Mouse (Mus musculus): ENCODE results near the gene Smad3. TPM values are rescaled to one million over a fixed set of nuclear protein-coding genes. Genes with fewer than 3 reads are reported as not detected.

The Smad3 gene
- polyA plus RNA-seq, 1 experiment from 2014 or later = 5.0 TPM

GRCm38 (mm10) chr9:63641983-63642646 lies 115.7 kb downstream of the Smad3 start:
- Histone ChIP-seq H3K27ac (ENCODE audit: low read depth, low read length) (no peak overlapping the region), H3K9me3 (ENCODE audit: control insufficient read depth) (no peaks in the 10 kb centered on the region), H3K36me3 (ENCODE audit: control insufficient read depth, insufficient read depth) (peaks cover 55% of the 10 kb centered on the region), H3K9ac (ENCODE audit: low read depth, low read length) (no peak overlapping the region), H3K27me3 (replicated peaks; ENCODE audit: control insufficient read depth, insufficient read depth, low read length) (no peaks in the 10 kb centered on the region), H3K4me2 (replicated peaks; ENCODE audit: low read depth) (no peak overlapping the region), H3K4me3 (ENCODE audit: low read depth, low read length) (no peak overlapping the region), H3K4me1 (replicated peaks; ENCODE audit: control insufficient read depth, insufficient read depth, low read length) (no peaks in the 10 kb centered on the region)
- no peak for ATAC-seq
- 94% methylated on average over 4 of the region's 4 CpGs for WGBS
- no peak for TF ChIP-seq CTCF (IDR thresholded peaks at IDR 0.05; ENCODE audit: low read depth)

DNA sequence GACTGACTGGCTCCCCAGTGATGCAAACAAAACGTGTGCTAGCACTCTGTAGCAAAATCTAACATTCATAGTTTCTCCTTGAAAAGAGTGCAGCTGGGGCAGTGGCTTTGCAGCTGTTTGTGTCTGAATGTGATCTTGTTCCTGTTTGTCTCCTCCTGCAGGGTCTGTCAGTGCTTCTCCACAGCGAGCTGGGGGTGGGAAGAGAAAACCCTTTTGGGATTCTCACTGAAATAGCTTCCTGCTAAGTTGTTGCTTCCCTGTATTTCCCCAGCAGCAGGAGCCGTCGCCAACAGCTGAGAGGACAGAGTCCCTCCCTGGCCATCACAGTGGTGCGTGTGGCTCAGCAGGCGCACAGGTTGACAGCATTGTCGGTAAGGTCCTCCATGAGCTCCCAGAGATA lies 121.7 kb downstream of the Smad3 start:
- no peaks in the 10 kb centered on the region for H3K27me3 ChIP-seq (replicated peaks; ENCODE audit: control insufficient read depth, insufficient read depth, low read length)
- no peak overlapping the region for H3K9ac ChIP-seq (ENCODE audit: low read depth, low read length)
- WGBS = 77% methylated on average over 7 of the region's 7 CpGs
- no peak overlapping the region for H3K4me3 ChIP-seq (ENCODE audit: low read depth, low read length)
- no peak for TF ChIP-seq CTCF (IDR thresholded peaks at IDR 0.05; ENCODE audit: low read depth)
- no peaks in the 10 kb centered on the region for H3K9me3 ChIP-seq (ENCODE audit: control insufficient read depth)
- H3K27ac ChIP-seq (ENCODE audit: low read depth, low read length) = no peak overlapping the region
- no peak overlapping the region for H3K4me2 ChIP-seq (replicated peaks; ENCODE audit: low read depth)
- H3K36me3 ChIP-seq (ENCODE audit: control insufficient read depth, insufficient read depth) = peaks cover 53% of the 10 kb centered on the region
- no peaks in the 10 kb centered on the region for H3K4me1 ChIP-seq (replicated peaks; ENCODE audit: control insufficient read depth, insufficient read depth, low read length)
- no peak for ATAC-seq

DNA sequence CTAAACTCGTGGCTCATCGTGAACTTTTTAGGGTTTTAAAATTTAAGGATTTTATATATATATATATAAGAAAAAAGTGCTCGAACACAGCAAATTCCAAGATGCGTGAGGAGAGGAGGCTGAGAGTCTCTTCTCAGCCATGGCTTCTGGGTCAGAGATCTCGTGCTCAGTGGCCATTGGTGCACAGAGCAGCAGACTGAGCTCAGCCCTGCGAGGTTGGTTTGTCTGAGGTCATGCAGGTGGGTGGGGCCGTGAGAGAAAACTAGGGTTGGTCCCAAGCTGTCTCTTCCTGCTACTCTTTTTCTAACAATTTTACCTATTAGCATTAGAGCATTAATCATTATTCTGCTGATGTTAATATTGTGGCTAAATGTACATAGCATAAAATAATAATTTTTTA lies 124.5 kb downstream of the Smad3 start:
- Histone ChIP-seq H3K27ac (ENCODE audit: low read depth, low read length) (no peak overlapping the region), H3K9me3 (ENCODE audit: control insufficient read depth) (no peaks in the 10 kb centered on the region), H3K27me3 (replicated peaks; ENCODE audit: control insufficient read depth, insufficient read depth, low read length) (no peaks in the 10 kb centered on the region), H3K36me3 (ENCODE audit: control insufficient read depth, insufficient read depth) (peaks cover 52% of the 10 kb centered on the region), H3K9ac (ENCODE audit: low read depth, low read length) (no peak overlapping the region), H3K4me1 (replicated peaks; ENCODE audit: control insufficient read depth, insufficient read depth, low read length) (no peaks in the 10 kb centered on the region), H3K4me2 (replicated peaks; ENCODE audit: low read depth) (no peak overlapping the region), H3K4me3 (ENCODE audit: low read depth, low read length) (no peak overlapping the region)
- no peak for TF ChIP-seq CTCF (IDR thresholded peaks at IDR 0.05; ENCODE audit: low read depth)
- ATAC-seq = no peak
- WGBS = 50% methylated on average over 7 of the region's 7 CpGs

DNA sequence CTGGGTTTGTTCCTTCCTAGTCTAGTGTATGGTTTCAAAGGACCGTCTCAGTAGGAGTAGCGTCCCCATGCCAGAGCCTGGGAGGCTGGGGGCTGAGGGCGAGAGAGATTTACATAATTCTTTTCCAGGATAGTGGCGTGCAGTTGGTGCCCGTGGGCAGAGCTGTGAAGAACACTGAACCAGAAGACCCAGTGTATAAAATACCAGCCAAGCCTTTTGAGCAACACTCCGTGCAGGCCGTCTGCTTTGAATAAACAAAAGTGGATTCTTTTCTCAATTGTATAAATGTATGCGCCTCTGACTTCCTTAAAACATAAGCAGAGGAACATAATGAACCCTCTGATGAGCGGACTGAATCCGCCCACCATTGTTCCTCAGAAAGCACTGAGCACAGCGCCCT lies 124.9 kb downstream of the Smad3 start:
- no peak for ATAC-seq
- H3K4me3 ChIP-seq (ENCODE audit: low read depth, low read length) = no peak overlapping the region
- no peaks in the 10 kb centered on the region for H3K9me3 ChIP-seq (ENCODE audit: control insufficient read depth)
- H3K9ac ChIP-seq (ENCODE audit: low read depth, low read length) = no peak overlapping the region
- WGBS = 56% methylated on average over 11 of the region's 11 CpGs
- H3K4me1 ChIP-seq (replicated peaks; ENCODE audit: control insufficient read depth, insufficient read depth, low read length) = no peaks in the 10 kb centered on the region
- H3K27me3 ChIP-seq (replicated peaks; ENCODE audit: control insufficient read depth, insufficient read depth, low read length) = no peaks in the 10 kb centered on the region
- no peak overlapping the region for H3K27ac ChIP-seq (ENCODE audit: low read depth, low read length)
- no peak overlapping the region for H3K4me2 ChIP-seq (replicated peaks; ENCODE audit: low read depth)
- H3K36me3 ChIP-seq (ENCODE audit: control insufficient read depth, insufficient read depth) = peaks cover 51% of the 10 kb centered on the region
- TF ChIP-seq CTCF (IDR thresholded peaks at IDR 0.05; ENCODE audit: low read depth) = peak; percentile 15; the same call in 1 of the 2 replicates

DNA sequence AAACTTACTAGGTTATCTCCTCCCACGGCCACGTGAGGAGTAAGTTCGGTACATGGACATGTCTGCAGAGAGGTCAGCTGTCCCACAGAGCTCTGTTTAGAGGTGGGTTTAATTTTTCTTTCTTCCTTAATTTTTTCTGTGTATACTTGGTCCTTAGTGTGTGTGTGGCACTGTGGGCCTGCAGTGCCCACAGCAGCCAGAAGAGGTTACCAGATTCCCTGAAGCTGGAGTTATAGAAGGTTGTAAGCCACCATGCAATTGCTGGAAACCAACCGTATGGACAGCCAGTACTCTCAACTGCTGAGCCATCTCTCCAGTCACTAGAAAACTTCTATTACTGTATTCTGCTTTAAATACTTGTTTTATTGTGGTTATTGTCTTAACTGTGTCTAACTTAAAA lies 125.7 kb downstream of the Smad3 start:
- WGBS = 92% methylated on average over 4 of the region's 4 CpGs
- Histone ChIP-seq H3K4me1 (replicated peaks; ENCODE audit: control insufficient read depth, insufficient read depth, low read length) (no peaks in the 10 kb centered on the region), H3K4me2 (replicated peaks; ENCODE audit: low read depth) (no peak overlapping the region), H3K9me3 (ENCODE audit: control insufficient read depth) (no peaks in the 10 kb centered on the region), H3K9ac (ENCODE audit: low read depth, low read length) (no peak overlapping the region), H3K36me3 (ENCODE audit: control insufficient read depth, insufficient read depth) (peaks cover 44% of the 10 kb centered on the region), H3K4me3 (ENCODE audit: low read depth, low read length) (no peak overlapping the region), H3K27me3 (replicated peaks; ENCODE audit: control insufficient read depth, insufficient read depth, low read length) (no peaks in the 10 kb centered on the region), H3K27ac (ENCODE audit: low read depth, low read length) (no peak overlapping the region)
- ATAC-seq = no peak
- peak; percentile 47 for TF ChIP-seq CTCF (IDR thresholded peaks at IDR 0.05; ENCODE audit: low read depth)

- H3K27me3 ChIP-seq (replicated peaks; ENCODE audit: control insufficient read depth, insufficient read depth, low read length) = no peaks in the 10 kb centered on the region
- H3K9me3 ChIP-seq (ENCODE audit: control insufficient read depth) = no peaks in the 10 kb centered on the region
- no peak overlapping the region for H3K4me3 ChIP-seq (ENCODE audit: low read depth, low read length)
- peaks cover 36% of the 10 kb centered on the region; the same call in 1 of the 2 replicates for H3K36me3 ChIP-seq (ENCODE audit: control insufficient read depth, insufficient read depth)
- TF ChIP-seq CTCF (IDR thresholded peaks at IDR 0.05; ENCODE audit: low read depth) = no peak
- no peak overlapping the region for H3K9ac ChIP-seq (ENCODE audit: low read depth, low read length)
- peaks cover 2% of the 10 kb centered on the region; the same call in 1 of the 2 replicates for H3K4me1 ChIP-seq (replicated peaks; ENCODE audit: control insufficient read depth, insufficient read depth, low read length)
- no peak for ATAC-seq
- H3K4me2 ChIP-seq (replicated peaks; ENCODE audit: low read depth) = no peak overlapping the region
- WGBS = 91% methylated on average over 9 of the region's 9 CpGs
- peak overlapping the region; percentile 50; the same call in 1 of the 2 replicates for H3K27ac ChIP-seq (ENCODE audit: low read depth, low read length)
These were observed 132.6 kb downstream of the Smad3 start for GRCm38 (mm10) chr9:63625090-63625756.

Data from intestine, postnatal 0 days (tissue).